Mouse (Mus musculus) brown adipose tissue, adult 24 weeks (tissue): ENCODE data around the gene Copg1. TPM values are rescaled to one million over a fixed set of nuclear protein-coding genes. Genes with fewer than 3 reads are reported as not detected.
A peak's percentile ranks its signal among the peaks of the same experiment; 100 is the strongest.

Experiments
- H3K27ac ChIP-seq: fragments of 200-500 bp; replicated peaks from 2 replicates; pipeline ENCODE4 v1.5.1; 2012; ENCODE audit warnings: low read depth, mild to moderate bottlenecking, low read length
- H3K4me1 ChIP-seq: fragments of 200-500 bp; 2 replicates; pipeline ENCODE4 v1.6.1; 2012; ENCODE audit warnings: low read length, mixed read lengths; ENCODE audit not compliant: control insufficient read depth, insufficient read depth, insufficient read length
- H3K4me3 ChIP-seq: fragments of 200-500 bp; 2 replicates; pipeline ENCODE4 v1.5.1; 2012; ENCODE audit warnings: low read depth, mild to moderate bottlenecking, low read length, moderate library complexity; ENCODE audit not compliant: insufficient read depth
- polyA plus RNA-seq: library from polyadenylated mRNA; stranded (reverse); fragments of >200 nt; gene quantifications from 2 replicates; pipeline ENCODE4 v1.2.4, GENCODE M21; 2012; ENCODE audit not compliant: missing spikeins, insufficient read depth, insufficient read length

Copg1 gene
- polyA plus RNA-seq, 1 experiment: 40.1 TPM

- Histone ChIP-seq H3K4me3 (no peak overlapping the region), H3K4me1 (no peaks in the 10 kb centered on the region; the same call in 1 of the 2 replicates), H3K27ac (no peak overlapping the region)
Measured at GRCm38 (mm10) chr6:87867256-87867655, 20.4 kb upstream of the Copg1 start.

- H3K4me1 ChIP-seq: no peaks in the 10 kb centered on the region; the same call in 1 of the 2 replicates
- no peak overlapping the region for H3K4me3 ChIP-seq
- no peak overlapping the region for H3K27ac ChIP-seq
Measured at GRCm38 (mm10) chr6:87868871-87869506, 18.6 kb upstream of the Copg1 start.

GRCm38 (mm10) chr6:87870440-87870839 is 17.2 kb upstream of the Copg1 start:
- no peak overlapping the region for H3K27ac ChIP-seq
- no peak overlapping the region for H3K4me3 ChIP-seq
- peaks cover 2% of the 10 kb centered on the region; the same call in 1 of the 2 replicates for H3K4me1 ChIP-seq

- Histone ChIP-seq H3K4me1 (peaks cover 9% of the 10 kb centered on the region), H3K4me3 (no peak overlapping the region), H3K27ac (no peak overlapping the region)
Measured at GRCm38 (mm10) chr6:87871240-87871639, 16.4 kb upstream of the Copg1 start.

- Histone ChIP-seq H3K4me1 (peaks cover 11% of the 10 kb centered on the region; the same call in 1 of the 2 replicates), H3K27ac (0 out of 2 replicates have a peak overlapping the region, but pooled peaks have one; percentile 13), H3K4me3 (no peak overlapping the region)
Measured at GRCm38 (mm10) chr6:87873104-87873503, 14.5 kb upstream of the Copg1 start.

GRCm38 (mm10) chr6:87873963-87874362 is 13.7 kb upstream of the Copg1 start:
- H3K27ac ChIP-seq: no peak overlapping the region
- H3K4me3 ChIP-seq: no peak overlapping the region
- peaks cover 11% of the 10 kb centered on the region; the same call in 1 of the 2 replicates for H3K4me1 ChIP-seq

GRCm38 (mm10) chr6:87875083-87875482 is 12.5 kb upstream of the Copg1 start:
- peak overlapping the region; percentile 93 for H3K27ac ChIP-seq
- H3K4me1 ChIP-seq: peaks cover 11% of the 10 kb centered on the region; the same call in 1 of the 2 replicates
- H3K4me3 ChIP-seq: no peak overlapping the region

GRCm38 (mm10) chr6:87875562-87875961 is 12.1 kb upstream of the Copg1 start:
- Histone ChIP-seq H3K4me3 (no peak overlapping the region), H3K4me1 (peaks cover 11% of the 10 kb centered on the region; the same call in 1 of the 2 replicates), H3K27ac (peak overlapping the region; percentile 93)

GRCm38 (mm10) chr6:87876068-87876643 is 11.5 kb upstream of the Copg1 start:
- Histone ChIP-seq H3K27ac (peak overlapping the region; percentile 93), H3K4me1 (peaks cover 11% of the 10 kb centered on the region; the same call in 1 of the 2 replicates), H3K4me3 (peak overlapping the region; percentile 25; the same call in 1 of the 2 replicates)

- Histone ChIP-seq H3K4me1 (peaks cover 11% of the 10 kb centered on the region; the same call in 1 of the 2 replicates), H3K4me3 (no peak overlapping the region), H3K27ac (no peak overlapping the region)
Measured at GRCm38 (mm10) chr6:87879010-87879409, 8.6 kb upstream of the Copg1 start.

GRCm38 (mm10) chr6:87879628-87880027 is 8.0 kb upstream of the Copg1 start:
- H3K4me1 ChIP-seq: peaks cover 11% of the 10 kb centered on the region; the same call in 1 of the 2 replicates
- H3K27ac ChIP-seq: no peak overlapping the region
- H3K4me3 ChIP-seq: no peak overlapping the region

GRCm38 (mm10) chr6:87882221-87882620 is 5.4 kb upstream of the Copg1 start:
- H3K4me3 ChIP-seq: no peak overlapping the region
- H3K4me1 ChIP-seq: no peaks in the 10 kb centered on the region

GRCm38 (mm10) chr6:87882816-87883215 is 4.8 kb upstream of the Copg1 start:
- no peak overlapping the region for H3K4me3 ChIP-seq
- H3K4me1 ChIP-seq: no peaks in the 10 kb centered on the region
- no peak overlapping the region for H3K27ac ChIP-seq

More at GRCm38 (mm10) chr6:87882221-87882620, 5.4 kb upstream of the Copg1 start:
- no peak overlapping the region for H3K27ac ChIP-seq

- H3K4me1 ChIP-seq: peaks cover 5% of the 10 kb centered on the region; the same call in 1 of the 2 replicates
- no peak overlapping the region for H3K4me3 ChIP-seq
- H3K27ac ChIP-seq: no peak overlapping the region
Measured at GRCm38 (mm10) chr6:87886721-87887120, 893 bp upstream of the Copg1 start.

- Histone ChIP-seq H3K4me1 (peaks cover 4% of the 10 kb centered on the region; the same call in 1 of the 2 replicates), H3K27ac (no peak overlapping the region), H3K4me3 (no peak overlapping the region)
Measured at GRCm38 (mm10) chr6:87893931-87894330, 6.3 kb downstream of the Copg1 start.

GRCm38 (mm10) chr6:87898028-87898427 is 10.4 kb downstream of the Copg1 start:
- Histone ChIP-seq H3K27ac (no peak overlapping the region), H3K4me3 (no peak overlapping the region), H3K4me1 (0 out of 2 replicates have a peak, but pooled peaks cover 3% of the 10 kb centered on the region)
